Mouse (Mus musculus) neural tube, embryonic 11.5 days (tissue): ENCODE measurements around the gene Ccdc27. TPM values are rescaled to one million over a fixed set of nuclear protein-coding genes. Genes with fewer than 3 reads are reported as not detected.

Experiments
- ATAC-seq: fragments of 200-750 bp; cut with Nextera tagmentation; 2 replicates; pipeline ENCODE4 v1.8.0; 2017; ENCODE audit warnings: moderate number of reproducible peaks, mild to moderate bottlenecking, moderate TSS enrichment, moderate library complexity; ENCODE audit not compliant: insufficient read depth, low FRiP score, low TSS enrichment
- DNase-seq: peaks from one replicate; pipeline ENCODE4 v3.0.0-alpha.2; 2015; ENCODE audit warnings: low spot score
- H3K27ac ChIP-seq: fragments of 300-500 bp; sonication (generic); 2 replicates; pipeline ENCODE4 v1.5.1; 2014; ENCODE audit warnings: low read depth, mild to moderate bottlenecking, low read length
- H3K27me3 ChIP-seq: fragments of 300-500 bp; sonication (generic); 2 replicates; pipeline ENCODE4 v1.6.1; 2014; ENCODE audit warnings: mild to moderate bottlenecking, low read length, mixed read lengths; ENCODE audit not compliant: control insufficient read depth, insufficient read depth
- H3K36me3 ChIP-seq: fragments of 300-500 bp; sonication (generic); 2 replicates; pipeline ENCODE4 v1.6.1; 2014; ENCODE audit warnings: mild to moderate bottlenecking, low read length, moderate library complexity, mixed read lengths; ENCODE audit not compliant: control insufficient read depth, insufficient read depth
- H3K4me1 ChIP-seq: fragments of 300-500 bp; sonication (generic); 2 replicates; pipeline ENCODE4 v1.6.1; 2014; ENCODE audit warnings: low read length, mixed read lengths; ENCODE audit not compliant: control insufficient read depth, insufficient read depth
- H3K4me2 ChIP-seq: fragments of 300-500 bp; sonication (generic); 2 replicates; pipeline ENCODE4 v1.6.1; 2014; ENCODE audit warnings: low read depth, mild to moderate bottlenecking, moderate library complexity
- H3K4me3 ChIP-seq: fragments of 300-500 bp; sonication (generic); 2 replicates; pipeline ENCODE4 v1.5.1; 2014; ENCODE audit warnings: low read depth, low read length
- H3K9ac ChIP-seq: fragments of 300-500 bp; sonication (generic); 2 replicates; pipeline ENCODE4 v1.6.1; 2014; ENCODE audit warnings: mild to moderate bottlenecking, low read length
- H3K9me3 ChIP-seq: fragments of 300-500 bp; sonication (generic); 2 replicates; pipeline ENCODE4 v1.6.1; 2016; ENCODE audit warnings: low read length; ENCODE audit not compliant: control insufficient read depth
- WGBS: fragments of 180-500 bp; shearing (Covaris S2); extraction: QIAGEN DNeasy Blood & Tissue Kit; methylation state at CpG from one replicate; pipeline ENCODE4 v1.1.7; 2014; 5-methylcytosine and 5-hydroxymethylcytosine counted together
- polyA plus RNA-seq: library from polyadenylated mRNA; unstranded; fragments of >200 nt; fragmentation: Nextera tagmentation; extraction: Ambion mirVana; gene quantifications from 2 replicates; pipeline ENCODE4 v1.2.1, GENCODE M21; 2014

The Ccdc27 gene
- polyA plus RNA-seq, 1 experiment from 2014 or later, result not detected

GRCm38 (mm10) chr4:154071521-154071920 lies 29.0 kb upstream of the Ccdc27 start:
- no peak overlapping the region for H3K4me3 ChIP-seq
- DNase-seq, result no peak
- no peak overlapping the region for H3K27ac ChIP-seq
- H3K9me3 ChIP-seq, result no peaks in the 10 kb centered on the region
- no peak for ATAC-seq
- no peak overlapping the region for H3K4me2 ChIP-seq
- H3K9ac ChIP-seq, result no peak overlapping the region
- peaks cover 20% of the 10 kb centered on the region for H3K27me3 ChIP-seq
- H3K4me1 ChIP-seq, result no peaks in the 10 kb centered on the region
- no peaks in the 10 kb centered on the region for H3K36me3 ChIP-seq
- WGBS, result 3% methylated on average over 15 of the region's 20 CpGs

GRCm38 (mm10) chr4:154070896-154071295 lies 28.4 kb upstream of the Ccdc27 start:
- no peak overlapping the region for H3K4me3 ChIP-seq
- H3K4me2 ChIP-seq, result no peak overlapping the region
- no peak overlapping the region for H3K9ac ChIP-seq
- H3K9me3 ChIP-seq, result no peaks in the 10 kb centered on the region
- H3K36me3 ChIP-seq, result no peaks in the 10 kb centered on the region
- H3K4me1 ChIP-seq, result no peaks in the 10 kb centered on the region
- WGBS, result 0% methylated on average over 5 of the region's 5 CpGs
- H3K27ac ChIP-seq, result no peak overlapping the region
- DNase-seq (peak; percentile 52), ATAC-seq (no peak)
- H3K27me3 ChIP-seq, result peaks cover 20% of the 10 kb centered on the region

DNA sequence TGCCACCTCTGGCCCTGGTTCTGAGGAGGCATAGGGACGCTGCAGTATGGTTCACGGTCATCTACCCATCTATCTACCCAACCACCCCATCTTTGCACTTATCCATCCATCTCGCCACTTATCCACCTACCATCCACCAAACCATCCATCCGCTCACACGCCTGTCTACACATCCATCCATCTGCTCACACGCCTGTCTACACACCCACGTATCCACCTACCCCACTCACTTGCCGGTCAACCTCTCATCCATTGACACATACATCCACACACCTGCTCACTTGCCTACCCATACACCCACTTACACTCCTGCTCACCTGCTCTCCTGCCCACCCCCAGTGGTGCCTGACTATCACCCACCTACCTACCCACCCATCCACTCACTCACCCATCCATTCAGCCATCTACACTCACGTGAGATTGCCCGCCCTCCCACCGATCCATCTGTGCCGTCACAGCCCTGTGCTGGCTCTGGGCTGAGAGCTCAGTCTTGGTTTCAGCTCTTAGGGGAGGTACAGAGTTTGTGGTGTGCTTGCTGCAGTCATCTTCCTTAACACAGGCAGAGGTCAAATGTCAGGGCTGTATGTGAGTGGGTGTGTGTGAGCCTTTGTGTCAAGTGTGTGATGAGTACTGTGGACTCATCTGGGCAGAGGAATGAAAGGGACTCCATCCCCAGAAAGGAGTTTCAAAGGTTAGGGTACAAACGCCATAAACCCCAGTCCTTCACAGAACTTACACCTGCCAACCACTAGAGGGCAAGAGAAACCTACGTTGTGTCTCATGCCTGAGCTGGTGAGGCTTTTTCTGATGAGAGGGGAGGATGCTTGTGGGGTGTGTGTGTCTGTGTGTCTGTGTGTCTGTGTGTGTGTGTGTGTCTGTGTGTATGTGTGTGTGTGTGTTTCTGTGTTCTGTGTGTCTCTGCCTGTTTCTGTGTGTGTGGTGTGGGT lies 22.6 kb upstream of the Ccdc27 start:
- no peak overlapping the region for H3K4me2 ChIP-seq
- H3K27ac ChIP-seq, result no peak overlapping the region
- H3K9me3 ChIP-seq, result no peaks in the 10 kb centered on the region
- H3K4me3 ChIP-seq, result no peak overlapping the region
- H3K36me3 ChIP-seq, result no peaks in the 10 kb centered on the region
- H3K27me3 ChIP-seq, result no peaks in the 10 kb centered on the region
- H3K9ac ChIP-seq, result no peak overlapping the region
- ATAC-seq (no peak), DNase-seq (peak; percentile 47)
- H3K4me1 ChIP-seq, result no peaks in the 10 kb centered on the region
- WGBS, result 65% methylated on average over 14 of the region's 14 CpGs

DNA sequence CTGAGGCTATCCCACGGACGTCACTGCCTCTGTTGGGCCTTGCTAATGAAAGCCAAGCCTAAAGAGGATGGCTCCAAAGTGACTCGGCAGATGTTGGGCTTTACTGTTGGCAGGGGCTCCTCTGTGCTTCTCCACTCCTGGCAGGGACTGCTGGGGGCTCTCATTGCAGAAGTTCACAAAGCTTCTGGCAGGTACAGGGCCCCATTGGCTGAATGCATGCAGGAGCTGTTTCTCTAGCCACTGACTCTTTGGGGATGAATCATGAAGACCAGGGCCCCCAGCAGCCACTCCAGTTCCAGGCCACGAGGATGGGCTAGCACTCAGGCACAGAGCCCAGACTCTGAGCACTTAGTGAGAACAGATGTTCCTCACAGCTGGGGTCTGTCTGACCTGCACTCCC lies 15.2 kb upstream of the Ccdc27 start:
- no peak overlapping the region for H3K4me3 ChIP-seq
- H3K4me1 ChIP-seq, result no peaks in the 10 kb centered on the region
- no peak overlapping the region for H3K9ac ChIP-seq
- no peaks in the 10 kb centered on the region for H3K9me3 ChIP-seq
- H3K27ac ChIP-seq, result no peak overlapping the region
- no peak for DNase-seq
- 67% methylated on average over 4 of the region's 4 CpGs for WGBS
- H3K4me2 ChIP-seq, result no peak overlapping the region
- no peaks in the 10 kb centered on the region for H3K36me3 ChIP-seq
- H3K27me3 ChIP-seq, result no peaks in the 10 kb centered on the region
- ATAC-seq, result no peak

- DNase-seq, result no peak
These were observed 14.2 kb upstream of the Ccdc27 start for GRCm38 (mm10) chr4:154056661-154057060.

DNA sequence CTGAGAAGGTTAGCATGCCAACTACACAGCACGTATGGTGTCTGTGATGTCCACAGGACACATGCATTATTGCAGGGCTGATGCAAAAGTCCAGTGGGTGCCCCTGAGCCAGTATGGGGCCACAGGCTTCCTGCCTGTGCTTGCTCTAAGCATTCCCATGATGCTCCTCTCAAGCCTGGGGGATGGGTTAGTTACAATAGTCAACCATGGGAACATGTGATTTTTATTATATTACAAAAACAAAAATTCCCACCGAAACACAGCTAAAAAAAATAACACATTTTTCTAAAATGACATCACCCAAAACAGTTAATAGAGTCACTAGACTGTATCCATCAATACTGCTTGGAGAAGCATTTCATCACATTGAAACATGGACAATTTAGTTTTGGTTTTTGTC lies 13.6 kb upstream of the Ccdc27 start:
- Histone ChIP-seq H3K4me2 (no peak overlapping the region), H3K36me3 (no peaks in the 10 kb centered on the region), H3K9ac (no peak overlapping the region), H3K4me3 (no peak overlapping the region), H3K27ac (no peak overlapping the region), H3K27me3 (no peaks in the 10 kb centered on the region), H3K4me1 (no peaks in the 10 kb centered on the region), H3K9me3 (no peaks in the 10 kb centered on the region)
- ATAC-seq (no peak), DNase-seq (no peak)
- 77% methylated on average over 2 of the region's 2 CpGs for WGBS

More at GRCm38 (mm10) chr4:154056661-154057060, 14.2 kb upstream of the Ccdc27 start:
- WGBS, result 56% methylated on average over 2 of the region's 2 CpGs
- Histone ChIP-seq H3K27me3 (no peaks in the 10 kb centered on the region), H3K9ac (no peak overlapping the region), H3K4me2 (no peak overlapping the region), H3K4me1 (no peaks in the 10 kb centered on the region), H3K4me3 (no peak overlapping the region), H3K9me3 (no peaks in the 10 kb centered on the region), H3K36me3 (no peaks in the 10 kb centered on the region), H3K27ac (no peak overlapping the region)
- ATAC-seq, result no peak

GRCm38 (mm10) chr4:154055482-154055881 lies 13.0 kb upstream of the Ccdc27 start:
- DNase-seq, result no peak
- Histone ChIP-seq H3K27ac (no peak overlapping the region), H3K4me1 (no peaks in the 10 kb centered on the region), H3K36me3 (no peaks in the 10 kb centered on the region), H3K27me3 (no peaks in the 10 kb centered on the region), H3K9ac (no peak overlapping the region), H3K4me2 (no peak overlapping the region), H3K4me3 (no peak overlapping the region), H3K9me3 (no peaks in the 10 kb centered on the region)
- no peak for ATAC-seq
- WGBS, result 87% methylated on average over 7 of the region's 7 CpGs

GRCm38 (mm10) chr4:154053065-154053464 lies 10.6 kb upstream of the Ccdc27 start:
- WGBS, result 65% methylated on average over 4 of the region's 4 CpGs
- ATAC-seq, result no peak

DNA sequence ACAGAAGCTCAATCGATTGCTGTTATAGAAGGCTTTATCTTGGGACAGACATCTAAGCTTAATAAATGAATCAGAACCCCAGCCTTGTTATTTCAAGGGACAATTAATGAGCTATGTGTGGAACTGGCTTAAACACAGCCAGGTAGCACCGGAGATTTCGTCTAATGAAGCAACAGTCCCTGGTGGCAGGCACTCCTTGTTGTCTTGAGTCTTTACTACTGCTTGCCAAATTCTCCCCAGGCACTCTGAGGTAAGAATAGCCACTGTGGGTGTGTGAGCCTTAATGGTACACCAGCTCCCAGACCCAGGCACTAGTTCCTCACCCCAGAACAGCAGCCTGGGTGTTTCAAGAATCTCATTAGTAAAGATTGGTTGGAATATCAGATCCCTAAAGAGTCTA lies 8.9 kb upstream of the Ccdc27 start:
- no peak for ATAC-seq
- Histone ChIP-seq H3K4me2 (no peak overlapping the region), H3K4me3 (no peak overlapping the region), H3K4me1 (no peaks in the 10 kb centered on the region), H3K9ac (no peak overlapping the region), H3K27ac (no peak overlapping the region), H3K9me3 (no peaks in the 10 kb centered on the region), H3K27me3 (no peaks in the 10 kb centered on the region), H3K36me3 (no peaks in the 10 kb centered on the region)
- DNase-seq, result no peak
- 85% methylated on average over 3 of the region's 3 CpGs for WGBS

More at GRCm38 (mm10) chr4:154053065-154053464, 10.6 kb upstream of the Ccdc27 start:
- Histone ChIP-seq H3K27ac (no peak overlapping the region), H3K4me3 (no peak overlapping the region), H3K27me3 (no peaks in the 10 kb centered on the region), H3K9ac (no peak overlapping the region), H3K4me1 (no peaks in the 10 kb centered on the region), H3K4me2 (no peak overlapping the region), H3K9me3 (no peaks in the 10 kb centered on the region), H3K36me3 (no peaks in the 10 kb centered on the region)
- no peak for DNase-seq
